Mouse (Mus musculus) midbrain, embryonic 11.5 days (tissue): Measurements from ENCODE around the gene Drc7. TPM values are rescaled to one million over a fixed set of nuclear protein-coding genes. Genes with fewer than 3 reads are reported as not detected.

ENCODE experiments used
- ATAC-seq: fragments of 200-750 bp; cut with Nextera tagmentation; 2 replicates; pipeline ENCODE4 v1.8.0; 2017; ENCODE audit warnings: moderate TSS enrichment, moderate library complexity; ENCODE audit not compliant: low FRiP score
- DNase-seq: peaks from one replicate; pipeline ENCODE4 v3.0.0; 2015; ENCODE audit warnings: low spot score; ENCODE audit errors: missing footprints
- H3K27ac ChIP-seq: fragments of 300-500 bp; sonication (generic); 2 replicates; pipeline ENCODE4 v1.5.1; 2014; ENCODE audit warnings: low read depth, low read length
- H3K27me3 ChIP-seq: fragments of 300-500 bp; sonication (generic); 2 replicates; pipeline ENCODE4 v1.6.1; 2014; ENCODE audit warnings: mild to moderate bottlenecking, low read length, moderate library complexity, mixed read lengths; ENCODE audit not compliant: control insufficient read depth, insufficient read depth
- H3K36me3 ChIP-seq: fragments of 300-500 bp; sonication (generic); 2 replicates; pipeline ENCODE4 v1.6.1; 2014; ENCODE audit warnings: mild to moderate bottlenecking, low read length, moderate library complexity, mixed read lengths; ENCODE audit not compliant: control insufficient read depth, insufficient read depth
- H3K4me1 ChIP-seq: fragments of 300-500 bp; sonication (generic); 2 replicates; pipeline ENCODE4 v1.6.1; 2014; ENCODE audit warnings: low read length; ENCODE audit not compliant: control insufficient read depth, insufficient read depth
- H3K4me2 ChIP-seq: fragments of 300-500 bp; sonication (generic); 2 replicates; pipeline ENCODE4 v1.6.1; 2014; ENCODE audit warnings: mild to moderate bottlenecking, moderate library complexity
- H3K4me3 ChIP-seq: fragments of 300-500 bp; sonication (generic); 2 replicates; pipeline ENCODE4 v1.5.1; 2014; ENCODE audit warnings: low read depth, low read length
- H3K9ac ChIP-seq: fragments of 300-500 bp; sonication (generic); 2 replicates; pipeline ENCODE4 v1.6.1; 2014; ENCODE audit warnings: low read length
- H3K9me3 ChIP-seq: fragments of 300-500 bp; sonication (generic); 2 replicates; pipeline ENCODE4 v1.6.1; 2016; ENCODE audit warnings: low read length; ENCODE audit not compliant: control insufficient read depth
- whole genome bisulfite sequencing: fragments of 180-500 bp; shearing (Covaris S2); extraction: QIAGEN DNeasy Blood & Tissue Kit; methylation state at CpG from one replicate; pipeline ENCODE4 v1.1.7; 2014; 5-methylcytosine and 5-hydroxymethylcytosine counted together
- polyA plus RNA-seq: library from polyadenylated mRNA; unstranded; fragments of >200 nt; fragmentation: Nextera tagmentation; extraction: Ambion mirVana; gene quantifications from 2 replicates; pipeline ENCODE4 v1.2.1, GENCODE M21; 2014

Drc7 gene
- 0.14 TPM in 1 of 2 replicates, not detected in the other for polyA plus RNA-seq

DNA sequence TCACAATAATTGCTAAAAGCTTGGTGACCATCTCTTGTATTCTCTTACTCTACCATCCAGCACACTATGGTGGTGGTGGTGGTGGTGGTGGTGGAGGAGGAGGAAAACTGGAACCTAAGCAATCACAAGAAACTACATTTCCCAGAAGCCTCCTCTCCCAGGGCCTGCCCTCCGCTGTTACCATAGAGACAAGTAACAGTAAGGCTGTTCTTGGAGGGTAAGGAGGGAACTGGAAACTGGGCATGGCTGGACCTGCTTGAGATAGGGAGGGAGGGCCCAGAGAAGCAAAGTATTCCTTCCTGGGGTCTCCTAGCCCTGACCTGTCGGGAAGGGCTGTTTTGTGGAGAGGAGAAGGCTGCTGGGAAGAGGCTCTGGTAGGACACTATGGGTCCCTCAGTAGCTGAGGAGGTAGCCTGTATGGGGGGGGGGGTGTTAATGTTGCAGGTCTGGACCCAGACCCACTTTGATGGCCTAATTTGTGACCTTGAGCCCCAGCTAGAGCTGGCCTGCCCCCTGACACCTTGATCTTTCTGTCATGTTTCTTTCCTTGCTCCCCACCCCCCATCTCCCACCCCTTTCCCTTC lies at the start of gene Drc7:
Drc7 (plus strand) TSS at position 177 of the 584 bp plus-strand sequence.
- ATAC-seq, result peak; percentile 73
- WGBS, result 26% methylated on average over 2 of the region's 2 CpGs
- Histone ChIP-seq H3K9me3 (no peaks in the 10 kb centered on the region), H3K9ac (no peak within 1 kb of the TSS), H3K27ac (no peak within 1 kb of the TSS), H3K4me2 (no peak within 1 kb of the TSS), H3K4me3 (no peak within 1 kb of the TSS), H3K4me1 (no peaks in the 10 kb centered on the region), H3K36me3 (no peaks in the 10 kb centered on the region), H3K27me3 (no peaks in the 10 kb centered on the region)
- no peak for DNase-seq

DNA sequence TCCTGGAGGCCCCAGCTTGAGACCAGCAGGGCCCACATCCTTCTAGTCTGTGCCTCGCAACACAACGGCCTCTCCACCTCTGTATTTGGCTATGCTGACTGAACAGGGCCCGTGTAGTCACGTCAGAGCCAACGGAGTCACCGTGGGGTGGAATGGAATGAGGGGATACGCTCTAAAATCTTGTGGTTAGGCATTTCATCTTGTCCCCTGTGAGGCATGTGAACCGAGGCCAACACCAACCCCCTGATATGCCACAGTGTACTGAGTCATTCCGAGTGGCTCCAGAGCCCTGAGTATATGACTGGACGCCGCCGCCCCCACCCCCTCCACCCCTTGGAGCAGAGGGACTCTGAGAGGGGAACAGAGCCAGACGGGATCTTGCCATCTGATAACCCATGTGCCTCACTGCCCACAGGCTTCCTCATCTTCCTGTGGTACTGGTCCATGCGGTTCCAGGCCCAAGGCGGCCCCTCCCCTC lies 42.4 kb upstream of the Drc7 start:
- Histone ChIP-seq H3K4me1 (no peaks in the 10 kb centered on the region), H3K36me3 (peaks cover 57% of the 10 kb centered on the region), H3K4me3 (no peak overlapping the region), H3K4me2 (no peak overlapping the region), H3K27ac (no peak overlapping the region), H3K9me3 (no peaks in the 10 kb centered on the region), H3K27me3 (no peaks in the 10 kb centered on the region), H3K9ac (no peak overlapping the region)
- 86% methylated on average over 15 of the region's 15 CpGs for WGBS
- ATAC-seq (no peak), DNase-seq (no peak)

DNA sequence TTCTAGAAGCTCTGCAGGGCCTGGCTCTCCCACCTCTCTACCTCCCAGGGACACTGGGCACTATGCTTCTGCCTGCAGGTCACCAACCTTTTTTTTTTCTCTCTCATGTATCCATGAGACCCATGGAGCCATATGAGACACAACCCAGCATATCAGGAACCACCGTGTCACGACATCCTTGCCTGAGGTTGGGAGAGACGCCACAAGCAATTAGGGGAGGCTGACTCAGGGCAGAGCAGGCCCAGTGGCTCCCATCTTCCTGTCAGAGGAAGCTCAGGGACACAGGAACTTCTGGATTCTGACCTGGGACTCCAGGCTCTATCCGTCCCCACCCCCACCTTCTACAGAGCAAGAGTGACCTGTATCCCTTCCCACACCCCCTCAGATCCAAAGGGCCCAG lies 39.0 kb upstream of the Drc7 start:
- Histone ChIP-seq H3K27me3 (no peaks in the 10 kb centered on the region), H3K4me2 (no peak overlapping the region), H3K36me3 (peaks cover 32% of the 10 kb centered on the region), H3K4me3 (no peak overlapping the region), H3K9me3 (no peaks in the 10 kb centered on the region), H3K9ac (no peak overlapping the region), H3K4me1 (no peaks in the 10 kb centered on the region), H3K27ac (no peak overlapping the region; the same call in 1 of the 2 replicates)
- WGBS, result 82% methylated on average over 4 of the region's 4 CpGs
- no peak for ATAC-seq
- DNase-seq, result no peak

DNA sequence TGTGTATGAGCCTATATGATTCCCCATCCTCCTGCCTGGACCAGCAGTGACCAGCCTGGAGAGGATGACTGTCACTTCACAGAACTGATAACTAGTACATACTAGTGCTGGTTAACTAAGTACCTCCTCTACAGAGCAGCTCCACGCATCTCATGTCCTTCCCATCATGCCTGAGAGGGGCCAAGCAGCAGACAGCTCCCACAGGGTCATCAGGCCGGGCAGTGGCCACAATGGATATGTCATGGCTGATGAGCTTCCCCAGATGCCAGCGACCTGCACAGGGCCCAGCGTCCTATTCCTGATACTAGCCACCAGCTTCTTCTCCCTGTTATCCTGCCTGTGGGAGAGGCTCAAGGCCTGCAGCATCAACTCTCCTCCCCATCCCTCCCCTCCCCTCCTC lies 38.2 kb upstream of the Drc7 start:
- Histone ChIP-seq H3K4me3 (no peak overlapping the region), H3K9ac (no peak overlapping the region), H3K4me1 (no peaks in the 10 kb centered on the region), H3K27ac (no peak overlapping the region), H3K27me3 (no peaks in the 10 kb centered on the region), H3K9me3 (no peaks in the 10 kb centered on the region), H3K4me2 (no peak overlapping the region), H3K36me3 (peaks cover 26% of the 10 kb centered on the region)
- 61% methylated on average over 4 of the region's 4 CpGs for WGBS
- ATAC-seq (peak; percentile 44; the same call in 1 of the 2 replicates), DNase-seq (no peak)

DNA sequence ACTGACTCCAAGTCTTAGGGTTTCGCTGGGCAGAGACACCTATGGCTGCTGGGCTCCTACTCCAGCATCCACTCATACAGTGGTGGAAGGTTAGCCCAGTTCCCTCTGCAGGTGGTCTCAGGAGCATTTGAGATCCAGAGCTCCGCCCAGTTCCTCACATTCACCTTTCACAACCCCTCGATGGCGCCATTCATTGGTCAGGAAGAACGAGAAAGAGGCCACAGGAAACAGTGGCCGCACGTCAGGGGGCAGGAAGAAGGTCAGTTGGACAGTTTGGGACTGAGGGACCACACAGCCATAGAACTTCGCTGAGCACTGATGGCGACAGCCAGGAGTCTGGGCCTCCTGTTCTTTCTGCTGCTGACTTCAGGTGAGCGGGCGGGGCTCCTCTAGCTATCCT lies 37.5 kb upstream of the Drc7 start, which contains the start of gene Adgrg3:
Adgrg3 (plus strand) TSS at position 242 of the 400 bp plus-strand sequence.
- no peak within 1 kb of the TSS for H3K9ac ChIP-seq
- DNase-seq (no peak), ATAC-seq (no peak)
- H3K4me2 ChIP-seq, result no peak within 1 kb of the TSS
- WGBS, result 81% methylated on average over 11 of the region's 11 CpGs
- no peak within 1 kb of the TSS for H3K27ac ChIP-seq
- peaks cover 18% of the 10 kb centered on the region for H3K36me3 ChIP-seq
- no peaks in the 10 kb centered on the region for H3K4me1 ChIP-seq
- H3K9me3 ChIP-seq, result no peaks in the 10 kb centered on the region
- H3K4me3 ChIP-seq, result no peak within 1 kb of the TSS
- no peaks in the 10 kb centered on the region for H3K27me3 ChIP-seq

DNA sequence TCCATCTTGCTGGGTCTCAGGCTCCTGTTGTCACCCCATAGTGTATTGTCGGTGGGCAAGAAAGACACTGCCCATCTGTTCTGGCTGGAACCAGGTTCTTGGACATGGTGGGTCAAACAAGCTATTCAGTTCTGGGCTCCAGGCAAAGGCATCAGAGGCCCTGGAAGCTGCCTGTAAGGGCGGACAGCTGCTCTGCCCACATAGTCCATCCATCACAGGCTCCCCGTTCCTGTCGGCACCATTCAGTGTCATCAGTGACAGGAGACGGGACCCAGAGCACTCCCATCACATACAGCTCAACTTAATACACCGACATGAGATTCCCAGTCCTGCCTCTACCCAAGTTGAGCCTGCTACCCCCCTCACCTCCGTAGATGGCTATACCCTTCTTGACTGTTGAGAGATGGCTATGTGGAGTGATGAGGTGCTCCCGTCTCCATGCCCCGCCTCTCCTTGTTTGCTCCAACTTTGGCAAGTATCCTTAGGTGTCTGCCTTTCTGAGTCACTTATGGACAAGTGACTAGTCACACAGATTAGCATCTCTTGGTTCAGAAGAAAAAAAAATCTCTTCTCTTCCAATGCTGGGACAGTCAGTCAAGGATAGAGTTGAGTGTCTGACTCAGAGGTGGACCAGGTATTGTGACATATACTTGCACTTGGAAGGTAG lies 36.8 kb upstream of the Drc7 start:
- no peak overlapping the region for H3K4me3 ChIP-seq
- H3K9me3 ChIP-seq, result no peaks in the 10 kb centered on the region
- H3K36me3 ChIP-seq, result peaks cover 11% of the 10 kb centered on the region
- no peak overlapping the region for H3K4me2 ChIP-seq
- ATAC-seq (no peak), DNase-seq (no peak)
- peaks cover 1% of the 10 kb centered on the region; the same call in 1 of the 2 replicates for H3K4me1 ChIP-seq
- 88% methylated on average over 9 of the region's 9 CpGs for WGBS
- no peaks in the 10 kb centered on the region for H3K27me3 ChIP-seq
- no peak overlapping the region for H3K27ac ChIP-seq
- no peak overlapping the region for H3K9ac ChIP-seq

DNA sequence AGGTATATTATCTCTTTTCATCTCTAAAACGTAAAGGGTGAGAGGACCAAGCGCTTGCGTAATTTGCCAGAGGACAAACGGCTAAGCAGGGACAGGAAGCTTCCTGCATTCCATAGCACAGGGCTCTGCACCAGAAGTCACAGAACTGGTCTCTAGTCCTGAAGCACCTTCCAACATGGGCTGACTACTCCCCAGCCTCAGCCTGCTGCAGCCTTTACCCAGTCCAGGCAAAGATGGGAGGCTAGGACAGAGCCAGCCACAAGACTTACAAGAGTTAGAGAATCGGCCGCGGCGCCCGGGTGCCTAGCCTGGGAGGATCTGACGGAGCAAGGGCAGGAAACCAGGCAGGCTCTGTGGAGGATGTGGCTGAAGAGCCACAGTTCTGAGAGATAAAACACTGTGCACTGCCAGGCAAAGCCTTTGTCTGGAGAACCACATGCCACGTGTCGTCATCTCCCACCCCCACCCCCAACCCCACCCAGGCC lies 34.6 kb upstream of the Drc7 start:
- ATAC-seq, result no peak
- Histone ChIP-seq H3K9ac (no peak overlapping the region), H3K36me3 (no peaks in the 10 kb centered on the region), H3K27me3 (no peaks in the 10 kb centered on the region), H3K4me1 (peaks cover 3% of the 10 kb centered on the region; the same call in 1 of the 2 replicates), H3K27ac (no peak overlapping the region), H3K9me3 (no peaks in the 10 kb centered on the region; the same call in 1 of the 2 replicates), H3K4me2 (no peak overlapping the region), H3K4me3 (no peak overlapping the region)
- DNase-seq, result no peak
- WGBS, result 77% methylated on average over 12 of the region's 12 CpGs

DNA sequence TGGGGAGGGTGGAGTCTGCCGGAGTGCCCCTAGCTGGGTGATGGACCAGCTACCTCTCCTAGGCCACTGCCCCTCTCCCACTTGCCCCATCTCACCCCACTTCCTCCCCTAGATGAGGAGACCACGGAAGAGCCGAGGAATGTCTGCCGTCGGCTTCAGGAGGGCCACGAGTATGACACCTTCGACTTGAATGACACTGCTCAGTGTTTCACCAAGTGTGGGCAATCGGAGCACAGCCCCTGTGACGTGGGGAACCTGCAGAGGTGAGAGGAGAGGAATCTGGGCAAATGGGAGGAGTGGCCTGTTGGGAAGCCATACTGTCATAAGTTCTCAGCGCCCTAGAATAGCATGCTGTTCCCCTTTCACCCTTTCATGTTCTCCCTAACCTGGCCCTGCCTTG lies 34.1 kb upstream of the Drc7 start:
- Histone ChIP-seq H3K36me3 (no peaks in the 10 kb centered on the region), H3K9ac (no peak overlapping the region), H3K4me1 (peaks cover 3% of the 10 kb centered on the region; the same call in 1 of the 2 replicates), H3K9me3 (peaks cover 3% of the 10 kb centered on the region; the same call in 1 of the 2 replicates), H3K27ac (no peak overlapping the region), H3K4me2 (no peak overlapping the region), H3K27me3 (no peaks in the 10 kb centered on the region), H3K4me3 (no peak overlapping the region)
- no peak for ATAC-seq
- DNase-seq, result no peak
- 84% methylated on average over 10 of the region's 10 CpGs for WGBS

DNA sequence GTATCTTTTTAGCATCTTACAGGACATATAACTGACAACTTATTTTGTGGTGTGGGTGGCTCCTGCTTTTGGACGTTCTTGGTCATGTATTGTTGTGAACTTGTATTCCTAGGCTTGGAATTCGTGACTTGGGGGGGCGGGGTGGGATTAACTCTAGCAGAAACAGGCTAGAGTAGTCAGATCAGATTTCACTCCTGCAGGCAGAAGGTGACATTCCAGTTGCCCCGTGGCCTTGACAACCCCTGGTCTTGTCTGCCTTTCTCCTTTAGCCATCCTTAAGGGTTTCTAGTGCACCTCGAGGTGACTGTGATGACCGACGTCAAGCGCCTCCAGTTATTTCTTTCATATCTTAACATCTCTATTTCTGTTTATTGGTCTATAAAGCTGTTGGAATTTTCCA lies 31.7 kb upstream of the Drc7 start:
- Histone ChIP-seq H3K9me3 (peaks cover 3% of the 10 kb centered on the region; the same call in 1 of the 2 replicates), H3K4me1 (peaks cover 3% of the 10 kb centered on the region; the same call in 1 of the 2 replicates), H3K4me3 (no peak overlapping the region), H3K36me3 (no peaks in the 10 kb centered on the region), H3K27me3 (no peaks in the 10 kb centered on the region), H3K4me2 (peak overlapping the region; percentile 12; the same call in 1 of the 2 replicates), H3K27ac (no peak overlapping the region), H3K9ac (no peak overlapping the region)
- no peak for ATAC-seq
- WGBS, result 13% methylated on average over 8 of the region's 8 CpGs
- no peak for DNase-seq
